Mouse (Mus musculus) embryonic facial prominence, embryonic 10.5 days (tissue): ENCODE data around the gene Gm9732. TPM values are rescaled to one million over a fixed set of nuclear protein-coding genes. Genes with fewer than 3 reads are reported as not detected.
"Not testable (repeated sequence)": the region's sequence is repeated elsewhere in the genome, so short reads cannot be mapped to it uniquely, and the experiment has no call there.

Experiments
- DNase-seq: peaks from one replicate; pipeline ENCODE4 v3.0.0-alpha.2; 2017; ENCODE audit warnings: low spot score
- H3K27ac ChIP-seq: fragments of 300-500 bp; sonication (generic); replicated peaks from 2 replicates; pipeline ENCODE4 v1.5.1; 2016; ENCODE audit warnings: mild to moderate bottlenecking
- H3K27me3 ChIP-seq: fragments of 300-500 bp; sonication (generic); replicated peaks from 2 replicates; pipeline ENCODE4 v1.6.1; 2016; ENCODE audit warnings: low read depth, mild to moderate bottlenecking; ENCODE audit not compliant: poor library complexity, severe bottlenecking
- H3K36me3 ChIP-seq: fragments of 300-500 bp; sonication (generic); replicated peaks from 2 replicates; pipeline ENCODE4 v1.6.1; 2016; ENCODE audit warnings: mild to moderate bottlenecking, moderate library complexity
- H3K4me1 ChIP-seq: fragments of 300-500 bp; sonication (generic); 2 replicates; pipeline ENCODE4 v1.6.1; 2016
- H3K4me3 ChIP-seq: fragments of 300-500 bp; sonication (generic); 2 replicates; pipeline ENCODE4 v1.5.1; 2016; ENCODE audit warnings: mild to moderate bottlenecking, moderate library complexity
- H3K9me3 ChIP-seq: fragments of 300-500 bp; sonication (generic); 2 replicates; pipeline ENCODE4 v1.6.1; 2016; ENCODE audit warnings: mild to moderate bottlenecking
- WGBS: fragments of 180-500 bp; shearing (Covaris S2); methylation state at CpG from one replicate; pipeline ENCODE4 v1.1.7; 2016; 5-methylcytosine and 5-hydroxymethylcytosine counted together
- polyA plus RNA-seq: library from polyadenylated mRNA; unstranded; fragments of >200 nt; fragmentation: Nextera tagmentation; extraction: Ambion mirVana; gene quantifications from 2 replicates; pipeline ENCODE4 v1.2.1, GENCODE M21; 2016

Gene Gm9732
- polyA plus RNA-seq, result not detected in 2 replicates

DNA sequence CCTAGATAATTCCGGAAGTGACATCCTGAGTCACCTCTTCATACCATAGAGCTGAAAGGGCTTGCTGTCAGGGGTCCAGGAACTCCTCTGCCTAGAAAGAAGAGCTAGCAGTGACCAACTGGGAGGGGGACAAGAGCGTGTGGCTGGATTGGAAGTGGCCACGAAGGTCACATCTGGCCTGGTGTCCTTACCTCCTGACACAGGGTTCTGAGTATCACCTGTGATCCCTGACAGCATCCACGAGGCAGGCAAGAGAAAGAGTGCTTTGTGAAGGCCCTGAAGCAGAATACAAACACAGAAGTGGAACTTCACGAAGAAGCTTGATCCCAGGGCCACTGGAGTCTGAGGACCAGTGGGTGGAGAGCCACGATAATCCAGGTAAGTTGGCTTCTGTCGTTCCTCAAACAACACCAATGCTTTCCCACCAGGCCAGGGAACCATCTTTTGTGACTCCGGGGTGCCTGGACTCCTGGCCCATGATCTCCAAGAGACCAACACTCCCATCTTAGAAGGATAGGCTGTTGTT lies at the start of gene Gm9732:
Gene Gm9732, plus strand, starts transcription at position 51 of the 526 bp plus-strand sequence.
- H3K27ac ChIP-seq, H3K9me3 ChIP-seq, H3K36me3 ChIP-seq, H3K4me1 ChIP-seq, H3K4me3 ChIP-seq, H3K27me3 ChIP-seq: not testable (repeated sequence)
- WGBS, result 83% methylated on average over 8 of the region's 8 CpGs
- peak; percentile 6 for DNase-seq

DNA sequence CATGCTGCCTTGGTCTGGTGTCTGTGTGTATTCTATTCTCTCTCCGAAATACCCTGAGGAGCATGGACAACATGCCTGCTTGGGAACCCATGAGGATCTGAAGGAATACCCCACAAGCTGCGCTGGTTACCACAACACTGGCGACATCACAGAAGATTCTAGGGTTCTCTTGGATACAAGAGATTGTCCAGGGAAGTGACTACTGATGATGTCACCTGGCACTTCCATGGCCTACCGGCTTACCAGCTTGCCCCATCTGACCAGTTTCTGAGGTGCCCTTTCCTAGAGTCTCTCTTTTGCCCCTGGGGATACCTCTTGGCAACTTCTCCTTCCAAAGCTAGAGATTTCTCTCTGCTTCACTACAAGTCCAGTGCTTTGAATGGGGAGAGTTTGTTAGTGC lies 39.6 kb upstream of the Gm9732 start, which contains the start of gene Gm8122:
Gene Gm8122, minus strand, starts transcription at position 101 of the 400 bp plus-strand sequence.
- H3K4me3 ChIP-seq, H3K4me1 ChIP-seq, DNase-seq, H3K27me3 ChIP-seq, H3K27ac ChIP-seq, H3K36me3 ChIP-seq, H3K9me3 ChIP-seq: not testable (repeated sequence)
- 92% methylated on average over 4 of the region's 4 CpGs for WGBS

GRCm38 (mm10) chr14:43237769-43238168 lies 37.1 kb upstream of the Gm9732 start:
- H3K27me3 ChIP-seq, H3K4me3 ChIP-seq, H3K36me3 ChIP-seq, DNase-seq, H3K27ac ChIP-seq, H3K4me1 ChIP-seq, H3K9me3 ChIP-seq: not testable (repeated sequence)

GRCm38 (mm10) chr14:43249611-43250170 lies 25.1 kb upstream of the Gm9732 start:
- not testable (repeated sequence) for H3K36me3 ChIP-seq, H3K9me3 ChIP-seq, H3K27ac ChIP-seq, H3K4me3 ChIP-seq, H3K27me3 ChIP-seq, H3K4me1 ChIP-seq, DNase-seq
- WGBS, result 12% methylated on average over 10 of the region's 12 CpGs

GRCm38 (mm10) chr14:43250549-43251253 lies 24.1 kb upstream of the Gm9732 start:
- H3K36me3 ChIP-seq, H3K4me3 ChIP-seq, H3K4me1 ChIP-seq, H3K27me3 ChIP-seq, H3K9me3 ChIP-seq, H3K27ac ChIP-seq: not testable (repeated sequence)
- DNase-seq, result peak; percentile 6
- WGBS, result 37% methylated on average over 5 of the region's 6 CpGs

DNA sequence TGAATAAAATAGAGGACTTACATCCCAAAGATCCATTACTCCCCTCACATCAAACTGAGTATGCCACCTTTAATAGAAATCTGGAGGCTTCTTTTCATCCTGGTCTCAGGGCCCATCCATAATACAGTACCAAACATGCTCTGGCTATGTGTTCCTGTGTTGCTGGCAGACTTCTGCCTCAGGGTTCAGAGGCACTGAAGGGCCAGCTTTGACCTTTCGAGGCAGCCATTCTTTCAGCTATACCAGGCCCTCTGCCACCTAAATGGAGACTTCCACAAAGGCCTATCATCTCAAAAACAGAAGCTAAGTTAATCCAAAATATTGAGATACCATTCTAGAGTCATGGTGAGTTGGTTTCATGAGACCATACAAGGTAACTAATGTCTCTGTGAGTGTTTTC lies 18.3 kb upstream of the Gm9732 start:
- H3K4me3 ChIP-seq, H3K27ac ChIP-seq, H3K36me3 ChIP-seq, DNase-seq, H3K4me1 ChIP-seq, H3K9me3 ChIP-seq, H3K27me3 ChIP-seq: not testable (repeated sequence)
- 86% methylated on average over 1 of the region's 1 CpGs for WGBS

DNA sequence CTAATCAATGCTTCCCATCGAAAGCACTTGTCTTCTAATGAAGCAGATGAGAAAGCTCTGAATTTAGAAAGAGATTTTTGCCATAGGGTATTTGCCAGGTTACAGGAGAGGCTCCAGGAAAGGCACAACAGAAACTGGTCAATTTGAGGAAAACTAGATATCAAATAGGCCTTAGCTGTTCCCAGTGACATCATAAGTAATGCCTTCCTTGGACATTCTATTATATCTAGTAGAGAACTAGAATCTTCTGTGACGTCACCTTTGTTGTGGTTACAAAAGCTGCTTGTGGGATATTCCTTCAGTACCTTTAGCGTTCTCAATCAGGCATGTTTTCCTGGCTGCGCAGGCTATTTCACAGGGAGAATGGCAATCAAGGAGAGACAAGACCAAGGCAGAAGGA lies 16.5 kb upstream of the Gm9732 start, which contains the start of gene Gm8126:
Gene Gm8126, plus strand, starts transcription at position 301 of the 400 bp plus-strand sequence.
- not testable (repeated sequence) for H3K9me3 ChIP-seq, H3K27me3 ChIP-seq, H3K4me3 ChIP-seq, H3K27ac ChIP-seq, H3K36me3 ChIP-seq, DNase-seq, H3K4me1 ChIP-seq
- 93% methylated on average over 3 of the region's 4 CpGs for WGBS

DNA sequence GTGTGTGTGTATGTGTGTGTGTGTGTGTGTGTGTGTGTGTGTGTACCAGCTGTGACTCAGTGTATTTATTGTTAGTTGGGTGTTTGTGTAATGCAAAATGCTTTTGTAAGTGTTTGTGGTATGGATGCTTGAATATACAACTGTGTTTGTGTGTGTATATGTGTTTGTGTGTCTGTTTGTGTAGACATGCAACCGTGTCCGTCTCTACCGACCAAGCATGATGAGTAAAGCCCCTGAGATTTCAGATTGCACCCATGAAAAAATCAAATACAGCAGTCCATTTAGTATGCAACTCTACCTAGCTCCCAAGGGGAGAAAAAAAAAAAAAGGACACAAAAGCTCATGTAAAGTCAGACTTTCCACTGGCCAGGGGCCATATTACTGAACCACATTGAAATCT lies 11.4 kb upstream of the Gm9732 start:
- not testable (repeated sequence) for H3K4me1 ChIP-seq
- DNase-seq, result peak; percentile 5
- 94% methylated on average over 3 of the region's 3 CpGs for WGBS

GRCm38 (mm10) chr14:43268521-43269084 lies 6.2 kb upstream of the Gm9732 start:
- H3K4me3 ChIP-seq, H3K27me3 ChIP-seq, H3K36me3 ChIP-seq, H3K9me3 ChIP-seq, H3K27ac ChIP-seq, H3K4me1 ChIP-seq: not testable (repeated sequence)
- peak; percentile 3 for DNase-seq
- WGBS, result 65% methylated on average over 2 of the region's 2 CpGs

More for the DNA sequence above, 11.4 kb upstream of the Gm9732 start:
- not testable (repeated sequence) for H3K27ac ChIP-seq, H3K4me3 ChIP-seq, H3K27me3 ChIP-seq, H3K9me3 ChIP-seq, H3K36me3 ChIP-seq

DNA sequence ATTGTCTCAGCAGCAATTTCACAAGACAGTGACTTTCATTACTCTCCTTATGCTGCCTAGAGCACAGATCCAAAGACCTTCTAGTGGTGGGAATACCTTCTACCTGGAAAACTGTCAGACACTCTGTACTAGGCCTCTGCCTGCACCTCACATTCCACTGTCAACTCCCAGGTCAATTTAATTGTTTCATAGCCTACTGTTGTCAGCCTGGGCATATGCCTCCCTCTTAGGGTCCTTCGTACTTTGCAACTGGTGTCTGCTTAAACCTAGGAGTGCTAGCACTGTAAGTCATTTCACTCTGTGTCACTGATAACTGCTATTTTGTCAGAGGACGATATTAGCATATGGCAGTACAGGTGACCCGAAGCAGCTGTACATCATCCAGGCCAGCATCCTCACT lies 5.6 kb upstream of the Gm9732 start:
- H3K4me1 ChIP-seq, H3K27me3 ChIP-seq, H3K36me3 ChIP-seq, H3K9me3 ChIP-seq, H3K27ac ChIP-seq, H3K4me3 ChIP-seq, DNase-seq: not testable (repeated sequence)
- WGBS, result 91% methylated on average over 3 of the region's 3 CpGs

- H3K4me1 ChIP-seq, H3K9me3 ChIP-seq, DNase-seq, H3K27me3 ChIP-seq, H3K4me3 ChIP-seq, H3K36me3 ChIP-seq, H3K27ac ChIP-seq: not testable (repeated sequence)
- WGBS, result 87% methylated on average over 1 of the region's 1 CpGs
Observed at GRCm38 (mm10) chr14:43273161-43273560, 1.7 kb upstream of the Gm9732 start.

- H3K27ac ChIP-seq, H3K4me3 ChIP-seq, H3K27me3 ChIP-seq, H3K4me1 ChIP-seq, DNase-seq, H3K36me3 ChIP-seq, H3K9me3 ChIP-seq: not testable (repeated sequence)
- 88% methylated on average over 1 of the region's 1 CpGs for WGBS
Observed at GRCm38 (mm10) chr14:43275752-43276151, 916 bp downstream of the Gm9732 start.

- H3K27ac ChIP-seq, H3K27me3 ChIP-seq, H3K9me3 ChIP-seq, H3K36me3 ChIP-seq, H3K4me3 ChIP-seq, DNase-seq, H3K4me1 ChIP-seq: not testable (repeated sequence)
- whole genome bisulfite sequencing, result 71% methylated on average over 2 of the region's 2 CpGs
Observed at GRCm38 (mm10) chr14:43277468-43277867, 2.6 kb downstream of the Gm9732 start.
